Mouse (Mus musculus) NIH3T3 (cell line): ENCODE measurements around the gene Zfp408.
"Not testable (repeated sequence)": the region's sequence is repeated elsewhere in the genome, so short reads cannot be mapped to it uniquely, and the experiment has no call there.

Experiments
- DNase-seq: peaks from one replicate; pipeline ENCODE4 v3.0.0-alpha.2; 2012; ENCODE audit warnings: low read depth

Gene Zfp408

GRCm38 (mm10) chr2:91651458-91652258 lies 2.1 kb upstream of the Zfp408 start:
- DNase-seq = no peak

GRCm38 (mm10) chr2:91650360-91650995 lies 887 bp upstream of the Zfp408 start:
- DNase-seq = no peak

GRCm38 (mm10) chr2:91649152-91649551 lies 439 bp downstream of the Zfp408 start:
- peak; percentile 20 for DNase-seq

- peak; percentile 80 for DNase-seq
Observed at GRCm38 (mm10) chr2:91646733-91647132, 2.9 kb downstream of the Zfp408 start.

GRCm38 (mm10) chr2:91645811-91646210 lies 3.8 kb downstream of the Zfp408 start:
- no peak for DNase-seq

GRCm38 (mm10) chr2:91645354-91645753 lies 4.2 kb downstream of the Zfp408 start:
- no peak for DNase-seq

- no peak for DNase-seq
Observed at GRCm38 (mm10) chr2:91644021-91644420, 5.6 kb downstream of the Zfp408 start.

- DNase-seq = no peak
Observed at GRCm38 (mm10) chr2:91642825-91643415, 6.7 kb downstream of the Zfp408 start.

- DNase-seq = no peak
Observed at GRCm38 (mm10) chr2:91638931-91639330, 10.7 kb downstream of the Zfp408 start.

- DNase-seq = no peak
Observed at GRCm38 (mm10) chr2:91636727-91637338, 12.8 kb downstream of the Zfp408 start.

- DNase-seq = no peak
Observed at GRCm38 (mm10) chr2:91636229-91636628, 13.4 kb downstream of the Zfp408 start, which contains the start of gene F2. Gene F2 (minus strand): TSS chr2:91636414.

- DNase-seq = no peak
Observed at GRCm38 (mm10) chr2:91635486-91635885, 14.1 kb downstream of the Zfp408 start.

- no peak for DNase-seq
Observed at GRCm38 (mm10) chr2:91634841-91635240, 14.8 kb downstream of the Zfp408 start.

GRCm38 (mm10) chr2:91633334-91633977 lies 16.1 kb downstream of the Zfp408 start:
- no peak for DNase-seq

- no peak for DNase-seq
Observed at GRCm38 (mm10) chr2:91632316-91632715, 17.3 kb downstream of the Zfp408 start.

GRCm38 (mm10) chr2:91631826-91632225 lies 17.8 kb downstream of the Zfp408 start:
- no peak for DNase-seq

GRCm38 (mm10) chr2:91630384-91630783 lies 19.2 kb downstream of the Zfp408 start:
- DNase-seq = no peak

GRCm38 (mm10) chr2:91629682-91630081 lies 19.9 kb downstream of the Zfp408 start:
- peak; percentile 78 for DNase-seq

- DNase-seq = no peak
Observed at GRCm38 (mm10) chr2:91628171-91628570, 21.4 kb downstream of the Zfp408 start.

- DNase-seq = no peak
Observed at GRCm38 (mm10) chr2:91627486-91627885, 22.1 kb downstream of the Zfp408 start.

GRCm38 (mm10) chr2:91623366-91623765 lies 26.2 kb downstream of the Zfp408 start:
- DNase-seq = not testable (repeated sequence)

- no peak for DNase-seq
Observed at GRCm38 (mm10) chr2:91622356-91622755, 27.2 kb downstream of the Zfp408 start.
